Comparison of ENCODE assay signal across 24 mouse cellular contexts in genomic region chr13:98699982-98700540, GRCm38 (mm10). TPM values are rescaled to one million over a fixed set of nuclear protein-coding genes. Genes with fewer than 3 reads are reported as not detected.
DNase-seq lines count a peak whose midpoint lies in the region; ATAC-seq lines count a peak whose summit lies in the region.
"Had no signal": no experiment of that assay in that cellular context is flagged by ENCODE, and none has a peak within 500 bp of the region (broad histone marks: within the 10 kb centered on the region; RNA-seq: fewer than 3 reads in every experiment).

No protein-coding gene starts in this region.

- ATAC-seq in hindbrain, embryonic 13.5 days (ENCODE audit: low FRiP score): no peak
- ATAC-seq in lung, embryonic 16.5 days (ENCODE audit: low read depth): no peak
- peak; percentile 58 for ATAC-seq in intestine, embryonic 16.5 days
- no peak for ATAC-seq in stomach, embryonic 14.5 days (ENCODE audit: insufficient number of reproducible peaks, insufficient read depth, low FRiP score, low read depth)
- no peak for ATAC-seq in liver, embryonic 12.5 days
- ATAC-seq: forebrain, embryonic 16.5 days; hindbrain, embryonic 16.5 days had no signal

- no peak for DNase-seq in hindbrain, embryonic 10.5 days (ENCODE audit: low spot score)
- no peak for DNase-seq in lung, postnatal 14 days
- no peak for DNase-seq in embryo, embryonic 10 days (ENCODE audit: low spot score)
- DNase-seq: adrenal gland, adult 2 months; cerebellum, adult 11 months; cerebellum, adult 9-11 months; gastrocnemius, postnatal 25 days; heart, postnatal 36 days; kidney, postnatal 4 days; midbrain, embryonic 14.5 days; right cerebral cortex, postnatal 14 days; thymus, postnatal 14 days had no signal

- H3K9me3 ChIP-seq in hindbrain, embryonic 10.5 days: no peaks in the 10 kb centered on the region
- H3K9me3 ChIP-seq in hindbrain, embryonic 13.5 days: no peaks in the 10 kb centered on the region
- H3K9me3 ChIP-seq in lung, embryonic 16.5 days (ENCODE audit: control insufficient read depth, low read length): no peaks in the 10 kb centered on the region
- H3K9me3 ChIP-seq in intestine, embryonic 16.5 days (ENCODE audit: control insufficient read depth, low read length): no peaks in the 10 kb centered on the region
- no peaks in the 10 kb centered on the region for H3K9me3 ChIP-seq in stomach, embryonic 14.5 days (ENCODE audit: control insufficient read depth, low read depth, low read length)
- H3K9me3 ChIP-seq in liver, embryonic 12.5 days (replicated peaks): no peaks in the 10 kb centered on the region
- H3K9me3 ChIP-seq: embryonic facial prominence, embryonic 10.5 days had no signal

- WGBS in hindbrain, embryonic 10.5 days: 88% methylated on average over 5 of the region's 5 CpGs
- WGBS in hindbrain, embryonic 13.5 days: 94% methylated on average over 5 of the region's 5 CpGs
- WGBS in lung, embryonic 16.5 days: 40% methylated on average over 5 of the region's 5 CpGs
- 45% methylated on average over 5 of the region's 5 CpGs for WGBS in intestine, embryonic 16.5 days
- 62% methylated on average over 5 of the region's 5 CpGs for WGBS in stomach, embryonic 14.5 days
- 62% methylated on average over 5 of the region's 5 CpGs for WGBS in liver, embryonic 12.5 days (ENCODE audit: insufficient replicate concordance)

- H3K27ac ChIP-seq in hindbrain, embryonic 10.5 days: peak overlapping the region; percentile 64; the same call in 1 of the 2 replicates
- H3K27ac ChIP-seq in hindbrain, embryonic 13.5 days: no peak overlapping the region
- H3K27ac ChIP-seq in lung, embryonic 16.5 days (ENCODE audit: low read length): peak overlapping the region; percentile 97
- H3K27ac ChIP-seq in intestine, embryonic 16.5 days (ENCODE audit: low read length): peak overlapping the region; percentile 91
- H3K27ac ChIP-seq in stomach, embryonic 14.5 days (ENCODE audit: low read length): peak overlapping the region; percentile 68
- H3K27ac ChIP-seq in liver, embryonic 12.5 days: no peak overlapping the region
- H3K27ac ChIP-seq: embryonic facial prominence, embryonic 10.5 days; heart, adult 2 months; left cerebral cortex, adult 2 months; liver, embryonic 14.5 days had no signal

- peaks cover 17% of the 10 kb centered on the region for H3K27me3 ChIP-seq in hindbrain, embryonic 10.5 days (ENCODE audit: insufficient read depth, poor library complexity, severe bottlenecking)
- peaks cover 19% of the 10 kb centered on the region for H3K27me3 ChIP-seq in hindbrain, embryonic 13.5 days
- H3K27me3 ChIP-seq in lung, embryonic 16.5 days (ENCODE audit: control insufficient read depth, insufficient read depth, low read depth, low read length): peaks cover 4% of the 10 kb centered on the region
- H3K27me3 ChIP-seq in intestine, embryonic 16.5 days (replicated peaks; ENCODE audit: control insufficient read depth, insufficient read depth, low read length): no peaks in the 10 kb centered on the region; the same call in 1 of the 2 replicates
- peaks cover 6% of the 10 kb centered on the region; the same call in 1 of the 2 replicates for H3K27me3 ChIP-seq in stomach, embryonic 14.5 days (ENCODE audit: control insufficient read depth, insufficient read depth, low read length)
- peaks cover 28% of the 10 kb centered on the region for H3K27me3 ChIP-seq in liver, embryonic 12.5 days (replicated peaks)

- H3K36me3 ChIP-seq in hindbrain, embryonic 10.5 days: no peaks in the 10 kb centered on the region
- H3K36me3 ChIP-seq in hindbrain, embryonic 13.5 days: no peaks in the 10 kb centered on the region
- H3K36me3 ChIP-seq in lung, embryonic 16.5 days (ENCODE audit: control insufficient read depth, insufficient read depth, low read length): no peaks in the 10 kb centered on the region
- no peaks in the 10 kb centered on the region for H3K36me3 ChIP-seq in intestine, embryonic 16.5 days (ENCODE audit: control insufficient read depth, insufficient read depth, low read length)
- no peaks in the 10 kb centered on the region for H3K36me3 ChIP-seq in stomach, embryonic 14.5 days (ENCODE audit: control insufficient read depth, insufficient read depth, low read length)
- no peaks in the 10 kb centered on the region for H3K36me3 ChIP-seq in liver, embryonic 12.5 days
- H3K36me3 ChIP-seq: embryonic facial prominence, embryonic 10.5 days had no signal

- H3K9ac ChIP-seq in hindbrain, embryonic 13.5 days: no peak overlapping the region
- peak overlapping the region; percentile 47 for H3K9ac ChIP-seq in lung, embryonic 16.5 days (ENCODE audit: low read length)
- peak overlapping the region; percentile 31; the same call in 1 of the 2 replicates for H3K9ac ChIP-seq in intestine, embryonic 16.5 days (ENCODE audit: low read depth, low read length)
- H3K9ac ChIP-seq in stomach, embryonic 14.5 days (replicated peaks; ENCODE audit: low read depth, low read length): no peak overlapping the region
- no peak overlapping the region for H3K9ac ChIP-seq in liver, embryonic 12.5 days
- H3K9ac ChIP-seq: liver, embryonic 14.5 days had no signal

- H3K4me2 ChIP-seq in hindbrain, embryonic 13.5 days: no peak overlapping the region
- H3K4me2 ChIP-seq in lung, embryonic 16.5 days (ENCODE audit: low read depth, low read length): peak overlapping the region; percentile 23; the same call in 1 of the 2 replicates
- H3K4me2 ChIP-seq in intestine, embryonic 16.5 days (ENCODE audit: low read depth, low read length): peak overlapping the region; percentile 19; the same call in 1 of the 2 replicates
- H3K4me2 ChIP-seq in stomach, embryonic 14.5 days (replicated peaks; ENCODE audit: low read depth, low read length): no peak overlapping the region
- no peak overlapping the region for H3K4me2 ChIP-seq in liver, embryonic 12.5 days

- peaks cover 7% of the 10 kb centered on the region for H3K4me1 ChIP-seq in hindbrain, embryonic 10.5 days (replicated peaks)
- peaks cover 3% of the 10 kb centered on the region for H3K4me1 ChIP-seq in hindbrain, embryonic 13.5 days (replicated peaks)
- H3K4me1 ChIP-seq in lung, embryonic 16.5 days (replicated peaks; ENCODE audit: control insufficient read depth, insufficient read depth, low read length): peaks cover 28% of the 10 kb centered on the region
- peaks cover 16% of the 10 kb centered on the region for H3K4me1 ChIP-seq in intestine, embryonic 16.5 days (ENCODE audit: control insufficient read depth, insufficient read depth, low read length)
- H3K4me1 ChIP-seq in stomach, embryonic 14.5 days (ENCODE audit: control insufficient read depth, insufficient read depth, low read length): peaks cover 10% of the 10 kb centered on the region; the same call in 1 of the 2 replicates
- no peaks in the 10 kb centered on the region for H3K4me1 ChIP-seq in liver, embryonic 12.5 days

- H3K4me3 ChIP-seq in hindbrain, embryonic 10.5 days: no peak overlapping the region
- H3K4me3 ChIP-seq in hindbrain, embryonic 13.5 days: no peak overlapping the region
- H3K4me3 ChIP-seq in lung, embryonic 16.5 days (ENCODE audit: low read length): no peak overlapping the region
- no peak overlapping the region for H3K4me3 ChIP-seq in intestine, embryonic 16.5 days (ENCODE audit: low read length)
- H3K4me3 ChIP-seq in stomach, embryonic 14.5 days (ENCODE audit: low read depth, low read length): no peak overlapping the region
- no peak overlapping the region for H3K4me3 ChIP-seq in liver, embryonic 12.5 days
- H3K4me3 ChIP-seq: embryonic facial prominence, embryonic 10.5 days; heart, adult 2 months; left cerebral cortex, adult 2 months had no signal

RNA-seq across cellular contexts. Expression of gene Tmem171, which starts 5.4 kb away (rescaled TPM):
- not detected in 2 replicates for polyA plus RNA-seq in hindbrain, embryonic 10.5 days (2016; fragmentation: Nextera tagmentation; extraction: Ambion mirVana)
- not detected in 2 replicates for polyA plus RNA-seq in hindbrain, embryonic 13.5 days (2015; fragmentation: Nextera tagmentation; extraction: Ambion mirVana)
- 24.0 and 27.5 TPM in 2 replicates for polyA plus RNA-seq in lung, embryonic 16.5 days (2015; fragmentation: Nextera tagmentation; extraction: Ambion mirVana)
- 36.4 and 43.2 TPM in 2 replicates for polyA plus RNA-seq in intestine, embryonic 16.5 days (2015; fragmentation: Nextera tagmentation; extraction: Ambion mirVana)
- polyA plus RNA-seq in stomach, embryonic 14.5 days (2014; fragmentation: Nextera tagmentation; extraction: Ambion mirVana): 1.9 and 3.2 TPM in 2 replicates
- polyA plus RNA-seq in liver, embryonic 12.5 days (2016; fragmentation: Nextera tagmentation; extraction: Ambion mirVana): not detected in 2 replicates
- polyA plus RNA-seq: embryonic facial prominence, embryonic 10.5 days; forebrain, embryonic 16.5 days; midbrain, embryonic 14.5 days; neural tube, embryonic 11.5 days had no signal

Comparison
In these comparisons a context has a peak if more than half of its experiments do, and no peak if none do; other contexts are left out.
1. H3K27ac ChIP-seq: peak in hindbrain, embryonic 10.5 days (single experiment), lung, embryonic 16.5 days (single experiment), intestine, embryonic 16.5 days (single experiment) and stomach, embryonic 14.5 days (single experiment); none in hindbrain, embryonic 13.5 days (single experiment) and liver, embryonic 12.5 days (single experiment).
2. H3K4me2 ChIP-seq: peak in lung, embryonic 16.5 days (single experiment) and intestine, embryonic 16.5 days (single experiment); none in hindbrain, embryonic 13.5 days (single experiment), stomach, embryonic 14.5 days (single experiment) and liver, embryonic 12.5 days (single experiment).
3. H3K9ac ChIP-seq: peak in lung, embryonic 16.5 days (single experiment) and intestine, embryonic 16.5 days (single experiment); none in hindbrain, embryonic 13.5 days (single experiment), stomach, embryonic 14.5 days (single experiment) and liver, embryonic 12.5 days (single experiment).